Mouse (Mus musculus) erythroblast, embryonic 14.5 days (primary cell): ENCODE results near the gene Gdpd3.

Experiments
- GATA1 ChIP-seq: IDR thresholded peaks from 2 replicates; pipeline ENCODE4 v1.6.1; 2012; ENCODE audit warnings: low read length, inconsistent platforms, mixed read lengths
- TAL1 ChIP-seq: IDR thresholded peaks from 3 replicates; pipeline ENCODE4 v1.6.1; 2012; ENCODE audit warnings: low read length, inconsistent platforms, mixed read lengths

DNA sequence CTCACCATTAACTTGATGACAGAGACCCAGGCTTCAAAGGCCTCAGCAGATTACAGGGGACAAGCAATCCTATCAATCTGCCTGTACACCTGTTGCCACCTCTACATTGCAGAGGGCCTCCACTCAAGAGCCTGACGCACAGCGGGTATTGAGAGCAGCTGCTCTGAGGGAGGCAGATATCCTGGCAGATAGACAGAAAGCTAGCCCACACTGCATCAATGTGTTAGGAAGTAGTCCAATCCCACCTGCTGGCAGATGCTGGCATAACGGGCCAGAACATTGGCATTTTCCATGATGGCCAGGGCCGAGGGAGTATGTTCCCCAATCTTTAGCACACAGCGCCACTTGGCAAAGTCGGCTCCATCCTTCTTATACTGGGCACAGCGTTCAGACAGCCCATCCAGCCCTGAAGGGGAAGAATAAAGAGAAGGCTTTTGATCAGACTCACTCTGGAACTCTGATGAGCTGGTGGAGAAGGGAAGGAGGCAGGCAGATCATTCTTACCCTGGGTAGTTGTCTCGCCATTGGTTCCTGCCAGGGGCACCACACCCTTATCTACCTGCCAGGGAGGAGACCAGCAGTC lies 30.3 kb downstream of the Gdpd3 start:
- TF ChIP-seq GATA1, result no peak
- TF ChIP-seq TAL1, result no peak
